Mouse (Mus musculus) layer of hippocampus, adult 6 months (tissue): ENCODE results near the gene Cdh19. TPM values are rescaled to one million over a fixed set of nuclear protein-coding genes. Genes with fewer than 3 reads are reported as not detected.

Experiments used
- long read RNA-seq, 2 experiments: library from polyadenylated mRNA; unstranded; transcript quantifications; one replicate each; pipeline ENCODE4 v2.0.0; 2019 to 2020
- polyA plus RNA-seq: library from polyadenylated mRNA; unstranded; fragments of <200 nt; fragmentation: Nextera tagmentation; gene quantifications from 2 replicates; pipeline ENCODE4 v1.2.3, GENCODE M21; 2021

The Cdh19 gene
- 4.6 and 5.4 TPM in 2 replicates for polyA plus RNA-seq
- long read RNA-seq, experiment 1, partial matches to known transcripts, result 1 of 2 reads
- long read RNA-seq, experiment 1, other reads (novel, unspliced or antisense), result 1 of 2 reads
- long read RNA-seq, experiment 2, partial matches to known transcripts, result 4 of 15 reads
- long read RNA-seq, experiment 2, other reads (novel, unspliced or antisense), result 7 of 15 reads

DNA sequence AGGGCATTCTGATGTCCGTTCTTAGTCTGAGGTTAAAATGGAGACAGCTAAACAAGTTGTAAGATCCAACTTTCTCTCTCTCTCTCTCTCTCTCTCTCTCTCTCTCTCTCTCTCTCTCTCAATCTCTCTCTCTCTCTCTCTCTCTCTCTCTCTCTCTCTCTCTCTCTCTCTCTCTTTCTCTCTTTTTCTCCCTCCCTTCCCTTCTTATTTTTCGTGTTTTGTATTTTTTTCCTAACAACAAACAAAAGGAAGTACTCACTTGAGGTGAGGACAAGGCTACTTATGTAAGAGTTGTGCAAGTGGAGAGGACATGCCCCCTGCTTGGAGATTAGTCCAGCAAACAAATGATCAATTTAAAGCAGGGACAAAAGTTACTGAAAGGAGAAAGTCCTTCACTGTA, at the start of gene Cdh19:
Gene Cdh19, minus strand, starts transcription at position 101 of the 400 bp plus-strand sequence.

